In the genomic region with DNA sequence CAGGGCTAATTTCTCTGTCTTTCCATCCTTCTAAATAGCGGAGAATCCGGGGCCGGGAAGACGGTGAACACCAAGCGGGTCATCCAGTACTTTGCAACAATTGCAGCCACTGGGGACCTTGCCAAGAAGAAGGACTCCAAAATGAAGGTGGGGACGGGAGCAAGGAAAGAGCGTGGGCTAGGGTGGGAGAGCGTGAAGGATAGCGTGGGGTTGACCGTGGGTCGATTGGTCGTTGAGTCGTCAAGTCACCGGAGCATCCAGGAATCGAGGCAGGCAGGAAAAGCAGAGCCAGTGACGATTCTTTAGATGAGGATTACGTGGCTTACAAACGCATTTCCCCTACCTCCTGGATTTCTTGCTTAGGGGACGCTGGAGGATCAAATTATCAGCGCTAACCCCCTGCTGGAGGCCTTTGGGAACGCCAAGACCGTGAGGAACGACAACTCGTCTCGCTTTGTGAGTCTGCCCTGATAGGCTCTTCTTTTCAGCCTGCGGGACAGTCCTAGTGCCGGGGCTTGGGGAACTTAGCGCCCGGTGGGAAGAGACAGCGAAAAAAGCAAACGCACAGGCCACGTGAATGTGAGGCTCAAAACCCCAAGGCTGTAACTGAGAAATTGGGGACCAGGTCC, we compare ENCODE assay signal across 1 mouse cellular context.
TF ChIP-seq lines count a peak whose summit lies in the region.

No protein-coding gene starts in this region.

TF ChIP-seq in ES-E14, 5 proteins besides CTCF, POLR2A, EP300 and RAD21:
- TF ChIP-seq CHD2 (IDR thresholded peaks at IDR 0.05; ENCODE audit: low read depth, low read length) (no peak), MAFK (IDR thresholded peaks at IDR 0.05; ENCODE audit: insufficient read depth, low read depth, low read length) (no peak), ZC3H11A (IDR thresholded peaks at IDR 0.05; ENCODE audit: borderline replicate concordance, low read depth, low read length) (no peak), ZNF384 (IDR thresholded peaks at IDR 0.05; ENCODE audit: low read depth, low read length) (no peak), HCFC1 (IDR thresholded peaks at IDR 0.05; ENCODE audit: borderline replicate concordance, insufficient read depth, low read length) (no peak)
TF ChIP-seq in ES-E14: peak in this region for 0.
